Mouse (Mus musculus) cerebellum, adult 2 months (tissue): ENCODE results near the gene Thap4.

Experiments used
- CTCF ChIP-seq: fragments of 200-500 bp; IDR thresholded peaks from 2 replicates; pipeline ENCODE4 v1.5.1; 2011; ENCODE audit warnings: low read depth, mild to moderate bottlenecking, control low read depth, low read length, moderate library complexity, borderline replicate concordance; ENCODE audit not compliant: insufficient read depth
- POLR2A ChIP-seq: fragments of 200-500 bp; IDR thresholded peaks from 2 replicates; pipeline ENCODE4 v1.6.1; 2011; ENCODE audit warnings: low read length, control low read depth, borderline replicate concordance; ENCODE audit not compliant: insufficient read depth

DNA sequence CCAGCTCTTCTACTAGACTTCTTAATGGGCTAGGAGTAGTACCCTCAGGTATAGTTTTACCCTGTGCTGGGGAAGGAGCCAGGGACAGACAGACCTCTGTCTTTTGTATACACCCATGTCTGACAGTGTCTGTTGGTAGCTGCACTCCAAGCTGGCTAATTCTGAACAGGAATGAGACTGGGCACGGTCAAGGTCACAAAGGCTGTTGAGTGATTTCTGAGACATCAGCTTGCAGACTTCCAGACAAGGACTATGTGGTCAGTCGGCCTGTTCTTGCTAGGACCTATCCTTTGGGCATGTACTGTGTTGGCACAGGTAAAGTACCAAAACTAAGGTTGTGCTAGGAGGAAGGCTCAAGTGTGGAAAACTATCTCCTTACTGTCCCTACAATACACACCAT is 38.5 kb downstream of the Thap4 start:
- TF ChIP-seq POLR2A = no peak
- no peak for TF ChIP-seq CTCF
